Mouse (Mus musculus): ENCODE measurements around the gene Olfr198. TPM values are rescaled to one million over a fixed set of nuclear protein-coding genes. Genes with fewer than 3 reads are reported as not detected.

Gene Olfr198
- total RNA-seq, 1 experiment = not detected

- in situ Hi-C loops (cut with MboI; ENCODE audit: low sequenced_read_pairs in 2 of 2, unreplicated experiment in 2 of 2) = no loop called here
- H3K9ac ChIP-seq (ENCODE audit: insufficient read depth, low read depth, low read length, poor library complexity, severe bottlenecking) = no peak overlapping the region
- no peak for DNase-seq (ENCODE audit: low read depth, low spot score)
- no peaks in the 10 kb centered on the region for H3K9me3 ChIP-seq (ENCODE audit: control insufficient read depth, insufficient read depth, low read depth, low read length)
- H3K4me3 ChIP-seq (ENCODE audit: insufficient read depth in 1 of 2, low read depth in 1 of 2, low read length in 2 of 2, poor library complexity in 1 of 2, severe bottlenecking in 1 of 2) = no peak overlapping the region
- no peaks in the 10 kb centered on the region for H3K36me3 ChIP-seq (ENCODE audit: control insufficient read depth, insufficient read depth, low read length, poor library complexity, severe bottlenecking)
- H3K4me1 ChIP-seq (ENCODE audit: control insufficient read depth in 2 of 2, insufficient read depth in 2 of 2, low read length in 2 of 2, poor library complexity in 1 of 2) = no peaks in the 10 kb centered on the region
- TF ChIP-seq ZC3H11A (IDR thresholded peaks at IDR 0.05; ENCODE audit: borderline replicate concordance, low read depth, low read length) (no peak), HCFC1 (IDR thresholded peaks at IDR 0.05; ENCODE audit: borderline replicate concordance, insufficient read depth, low read length) (no peak), MAFK (IDR thresholded peaks at IDR 0.05; ENCODE audit: insufficient read depth, low read depth, low read length) (no peak), ZNF384 (IDR thresholded peaks at IDR 0.05; ENCODE audit: low read depth, low read length) (no peak), CHD2 (IDR thresholded peaks at IDR 0.05; ENCODE audit: low read depth, low read length) (no peak)
- H3K27ac ChIP-seq (ENCODE audit: insufficient read depth, low read depth, low read length, poor library complexity, severe bottlenecking) = no peak overlapping the region
These were observed 51.3 kb downstream of the Olfr198 start for GRCm38 (mm10) chr16:59151996-59152395.

Other genes starting within 250 kb of the Olfr198 start
- not detected in 2 replicates for gene Olfr183, start 208.2 kb downstream of the Olfr198 start, total RNA-seq (2012; rRNA removed)
- gene Olfr186, start 173.2 kb downstream of the Olfr198 start, total RNA-seq (2012; rRNA removed) = not detected in 2 replicates
- gene Olfr187, start 163.8 kb downstream of the Olfr198 start, total RNA-seq (2012; rRNA removed) = not detected in 2 replicates
- not detected in 2 replicates for gene Olfr190, start 125.5 kb downstream of the Olfr198 start, total RNA-seq (2012; rRNA removed)
- gene Olfr191, start 113.7 kb downstream of the Olfr198 start, total RNA-seq (2012; rRNA removed) = not detected in 2 replicates
- not detected in 2 replicates for gene Olfr193, start 91.7 kb downstream of the Olfr198 start, total RNA-seq (2012; rRNA removed)
- not detected in 2 replicates for gene Olfr194, start 82.5 kb downstream of the Olfr198 start, total RNA-seq (2012; rRNA removed)
- not detected in 2 replicates for gene Olfr195, start 56.5 kb downstream of the Olfr198 start, total RNA-seq (2012; rRNA removed)
- gene Olfr196, start 33.1 kb downstream of the Olfr198 start, total RNA-seq (2012; rRNA removed) = not detected in 2 replicates
- not detected in 2 replicates for gene Olfr199, start 16.2 kb upstream of the Olfr198 start, total RNA-seq (2012; rRNA removed)
- not detected in 2 replicates for gene Olfr201, start 69.1 kb upstream of the Olfr198 start, total RNA-seq (2012; rRNA removed)
- gene Olfr202, start 83.3 kb upstream of the Olfr198 start, total RNA-seq (2012; rRNA removed) = not detected in 2 replicates
- not detected in 2 replicates for gene Olfr203, start 95.3 kb upstream of the Olfr198 start, total RNA-seq (2012; rRNA removed)
- gene Olfr204, start 114.7 kb upstream of the Olfr198 start, total RNA-seq (2012; rRNA removed) = not detected in 2 replicates
- not detected in 2 replicates for gene Olfr205, start 127.6 kb upstream of the Olfr198 start, total RNA-seq (2012; rRNA removed)
- gene Olfr206, start 145.7 kb upstream of the Olfr198 start, total RNA-seq (2012; rRNA removed) = not detected in 2 replicates
- not detected in 2 replicates for gene Olfr209, start 160.5 kb upstream of the Olfr198 start, total RNA-seq (2012; rRNA removed)
- 0.04 TPM in 1 of 2 replicates, not detected in the other for gene Gabrr3, start 203.8 kb upstream of the Olfr198 start, total RNA-seq (2012; rRNA removed)

Data from ES-E14 (cell line).